Mouse (Mus musculus): ENCODE results near the gene Grhl1.

Grhl1 gene

GRCm38 (mm10) chr12:24650415-24651062 is 78.5 kb downstream of the Grhl1 start:
- DNase-seq, result no peak

- DNase-seq, result peak; percentile 99
These were observed 79.0 kb downstream of the Grhl1 start, which contains the start of gene Klf11 for GRCm38 (mm10) chr12:24651063-24651557. Gene Klf11 (plus strand): TSS chr12:24651274.

GRCm38 (mm10) chr12:24651642-24652342 is 79.7 kb downstream of the Grhl1 start:
- DNase-seq, result peak; percentile 91

- DNase-seq, result no peak
These were observed 82.2 kb downstream of the Grhl1 start for GRCm38 (mm10) chr12:24654065-24654862.

- no peak for DNase-seq
These were observed 84.4 kb downstream of the Grhl1 start for GRCm38 (mm10) chr12:24656436-24656835.

GRCm38 (mm10) chr12:24658998-24659397 is 86.9 kb downstream of the Grhl1 start:
- no peak for DNase-seq

- no peak for DNase-seq
These were observed 87.8 kb downstream of the Grhl1 start for GRCm38 (mm10) chr12:24659923-24660322.

GRCm38 (mm10) chr12:24661100-24661499 is 89.0 kb downstream of the Grhl1 start:
- no peak for DNase-seq

- DNase-seq, result no peak
These were observed 90.0 kb downstream of the Grhl1 start for GRCm38 (mm10) chr12:24662131-24662530.

Measured in thymus, postnatal 14 days (tissue).